Mouse (Mus musculus) forebrain, postnatal 0 days (tissue): Measurements from ENCODE around the gene Fam24b. TPM values are rescaled to one million over a fixed set of nuclear protein-coding genes. Genes with fewer than 3 reads are reported as not detected.

ENCODE experiments used
- ATAC-seq: fragments of 200-750 bp; cut with Nextera tagmentation; 2 replicates; pipeline ENCODE4 v1.8.0; 2017; ENCODE audit warnings: mild to moderate bottlenecking, moderate library complexity
- DNase-seq: peaks from one replicate; pipeline ENCODE4 v3.0.0-alpha.2; 2015
- H3K27ac ChIP-seq: fragments of 300-500 bp; sonication (generic); 2 replicates; pipeline ENCODE4 v1.5.1; 2014; ENCODE audit warnings: low read depth, mild to moderate bottlenecking, antibody characterized with exemption, low read length, moderate library complexity, mixed read lengths
- H3K27me3 ChIP-seq: fragments of 300-500 bp; sonication (generic); 2 replicates; pipeline ENCODE4 v1.6.1; 2014; ENCODE audit warnings: mild to moderate bottlenecking, low read length, mixed read lengths; ENCODE audit not compliant: insufficient read depth
- H3K36me3 ChIP-seq: fragments of 300-500 bp; sonication (generic); 2 replicates; pipeline ENCODE4 v1.6.1; 2014; ENCODE audit warnings: mild to moderate bottlenecking, moderate library complexity; ENCODE audit not compliant: insufficient read depth
- H3K4me1 ChIP-seq: fragments of 300-500 bp; sonication (generic); 2 replicates; pipeline ENCODE4 v1.6.1; 2014; ENCODE audit warnings: antibody characterized with exemption; ENCODE audit not compliant: insufficient read depth
- H3K4me2 ChIP-seq: fragments of 300-500 bp; sonication (generic); 2 replicates; pipeline ENCODE4 v1.6.1; 2014; ENCODE audit warnings: low read depth, mild to moderate bottlenecking, moderate library complexity
- H3K4me3 ChIP-seq: fragments of 300-500 bp; sonication (generic); 2 replicates; pipeline ENCODE4 v1.5.1; 2014; ENCODE audit warnings: low read depth, low read length, mixed read lengths
- H3K9ac ChIP-seq: fragments of 300-500 bp; sonication (generic); 2 replicates; pipeline ENCODE4 v1.6.1; 2014; ENCODE audit warnings: mild to moderate bottlenecking
- H3K9me3 ChIP-seq: fragments of 300-500 bp; sonication (generic); 2 replicates; pipeline ENCODE4 v1.6.1; 2016; ENCODE audit warnings: low read length
- CTCF ChIP-seq: sonication (generic); IDR thresholded peaks from 2 replicates; pipeline ENCODE4 v1.5.1; 2016; ENCODE audit warnings: antibody characterized with exemption, control low read depth, low read depth
- WGBS: fragments of 180-500 bp; shearing (Covaris S2); extraction: QIAGEN DNeasy Blood & Tissue Kit; methylation state at CpG from one replicate; pipeline ENCODE4 v1.1.7; 2014; 5-methylcytosine and 5-hydroxymethylcytosine counted together
- polyA plus RNA-seq: library from polyadenylated mRNA; unstranded; fragments of >200 nt; fragmentation: Nextera tagmentation; extraction: Ambion mirVana; gene quantifications from 2 replicates; pipeline ENCODE4 v1.2.1, GENCODE M21; 2015
- total RNA-seq: library from RNA; depleted of rRNA; stranded (reverse); fragments of >200 nt; gene quantifications from 2 replicates; pipeline ENCODE4 v1.2.3, GENCODE M21; 2014; rRNA removed

The Fam24b gene
- not detected in 2 replicates for total RNA-seq
- polyA plus RNA-seq = not detected in 2 replicates

- Histone ChIP-seq H3K4me3 (no peak within 1 kb of the TSS), H3K27ac (no peak within 1 kb of the TSS), H3K9me3 (no peaks in the 10 kb centered on the region), H3K4me1 (no peaks in the 10 kb centered on the region), H3K9ac (no peak within 1 kb of the TSS), H3K27me3 (no peaks in the 10 kb centered on the region), H3K4me2 (no peak within 1 kb of the TSS), H3K36me3 (no peaks in the 10 kb centered on the region)
- no peak for TF ChIP-seq CTCF
- DNase-seq (no peak), ATAC-seq (no peak)
- WGBS = 93% methylated on average over 5 of the region's 5 CpGs
Measured at GRCm38 (mm10) chr7:131329416-131329815, at the start of gene Fam24b. Gene Fam24b, minus strand, starts transcription at chr7:131329516.

DNA sequence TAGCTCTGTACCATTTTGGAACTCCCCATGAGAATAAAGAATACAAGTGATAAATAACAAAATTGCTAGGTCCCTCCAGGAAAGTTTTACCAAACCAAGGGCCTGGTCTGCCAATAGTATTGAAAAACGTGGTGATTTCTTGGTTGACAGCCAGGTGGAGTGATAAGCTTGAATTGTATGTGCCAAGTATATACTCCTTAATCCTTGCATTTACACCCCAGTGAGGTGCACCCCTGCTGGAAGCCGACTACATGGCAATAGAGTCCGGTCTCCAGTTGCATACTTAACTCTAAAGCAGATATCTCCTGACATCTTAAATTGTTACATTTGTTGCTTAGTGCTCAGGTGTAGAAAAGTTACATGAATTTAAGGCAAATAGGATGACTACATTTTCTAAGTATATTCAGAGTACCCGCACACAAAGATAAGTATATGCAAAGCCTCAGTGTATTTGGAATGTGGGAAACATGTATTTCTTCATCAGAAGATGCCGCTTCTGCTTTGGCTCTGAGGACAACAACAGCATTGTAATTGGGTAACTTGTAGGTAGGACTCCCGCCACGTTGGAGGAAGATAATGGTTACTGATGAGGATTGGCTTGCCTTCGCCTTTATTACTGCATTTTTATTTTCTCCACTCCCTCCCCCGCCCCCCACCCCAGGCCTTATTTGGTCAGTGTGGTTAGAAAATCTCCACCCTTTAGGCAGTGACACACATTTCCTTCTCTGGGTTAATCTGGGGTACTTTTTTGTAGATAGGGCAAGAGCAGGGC, 42.8 kb upstream of the Fam24b start:
- Histone ChIP-seq H3K4me1 (peaks cover 7% of the 10 kb centered on the region; the same call in 1 of the 2 replicates), H3K9me3 (no peaks in the 10 kb centered on the region), H3K4me3 (peak overlapping the region; percentile 76), H3K36me3 (0 out of 2 replicates have a peak, but pooled peaks cover 2% of the 10 kb centered on the region), H3K27me3 (no peaks in the 10 kb centered on the region), H3K9ac (peak overlapping the region; percentile 90; the same call in 1 of the 2 replicates), H3K27ac (no peak overlapping the region), H3K4me2 (peak overlapping the region; percentile 79)
- peak; percentile 36; the same call in 1 of the 2 replicates for TF ChIP-seq CTCF
- peak; percentile 21 for DNase-seq
- ATAC-seq = no peak
- WGBS = 72% methylated on average over 9 of the region's 9 CpGs

- Histone ChIP-seq H3K4me1 (peaks cover 7% of the 10 kb centered on the region; the same call in 1 of the 2 replicates), H3K36me3 (0 out of 2 replicates have a peak, but pooled peaks cover 2% of the 10 kb centered on the region), H3K9me3 (no peaks in the 10 kb centered on the region), H3K27me3 (no peaks in the 10 kb centered on the region), H3K9ac (peak overlapping the region; percentile 90), H3K27ac (peak overlapping the region; percentile 81), H3K4me3 (peak overlapping the region; percentile 76), H3K4me2 (peak overlapping the region; percentile 79)
- ATAC-seq (no peak), DNase-seq (peak; percentile 3)
- 8% methylated on average over 9 of the region's 9 CpGs for WGBS
- TF ChIP-seq CTCF = no peak
Measured at GRCm38 (mm10) chr7:131371470-131371860, 42.1 kb upstream of the Fam24b start.

DNA sequence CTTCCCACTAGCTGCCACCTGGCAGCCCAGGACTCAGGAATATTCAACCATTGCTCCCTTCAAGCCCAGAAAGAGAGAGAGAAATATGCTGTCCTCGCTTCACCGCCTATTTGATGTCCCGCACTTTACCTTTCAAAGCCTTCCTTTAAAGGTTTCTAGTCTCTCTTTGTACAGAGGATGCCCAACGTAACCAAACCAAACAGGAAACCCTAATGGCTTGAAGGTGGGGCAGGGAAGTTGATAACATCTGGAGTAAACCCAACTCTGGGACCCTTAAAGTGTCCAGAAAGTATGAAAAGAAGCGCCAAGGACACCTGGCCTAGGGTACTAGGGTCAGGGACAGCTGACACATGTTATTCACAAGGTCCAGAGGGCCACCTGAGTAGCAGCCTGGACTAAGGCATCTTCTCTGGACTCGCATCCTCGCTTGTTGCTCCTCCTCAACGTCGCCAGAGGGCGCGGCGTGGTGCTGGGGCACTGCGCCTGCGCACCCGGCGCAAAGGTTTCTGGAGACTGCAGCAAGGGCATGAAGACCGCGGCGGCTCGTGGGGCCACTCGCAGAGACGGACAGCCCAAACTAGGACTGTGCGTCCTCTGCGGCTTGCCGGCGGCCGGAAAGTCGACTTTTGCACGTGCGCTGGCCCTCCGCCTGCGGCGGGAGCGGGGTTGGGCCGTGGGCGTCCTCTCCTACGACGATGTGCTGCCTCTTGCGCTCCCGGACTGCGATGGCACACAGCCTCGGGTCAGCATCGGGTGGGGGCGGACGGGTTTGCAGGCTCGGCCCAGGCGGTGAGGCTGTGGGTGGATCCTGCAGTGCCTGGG, 41.5 kb upstream of the Fam24b start, which contains the start of gene Pstk:
Gene Pstk, plus strand, starts transcription at position 494 of the 822 bp plus-strand sequence.
- no peaks in the 10 kb centered on the region for H3K27me3 ChIP-seq
- ATAC-seq (peak; percentile 94), DNase-seq (peak; percentile 94)
- TF ChIP-seq CTCF = peak; percentile 92
- H3K9ac ChIP-seq = peak within 1 kb of the TSS; percentile 90
- H3K36me3 ChIP-seq = 0 out of 2 replicates have a peak, but pooled peaks cover 2% of the 10 kb centered on the region
- peak within 1 kb of the TSS; percentile 76 for H3K4me3 ChIP-seq
- no peaks in the 10 kb centered on the region for H3K9me3 ChIP-seq
- H3K4me2 ChIP-seq = peak within 1 kb of the TSS; percentile 79
- 8% methylated on average over 47 of the region's 47 CpGs for WGBS
- peak within 1 kb of the TSS; percentile 81 for H3K27ac ChIP-seq
- peaks cover 7% of the 10 kb centered on the region; the same call in 1 of the 2 replicates for H3K4me1 ChIP-seq

DNA sequence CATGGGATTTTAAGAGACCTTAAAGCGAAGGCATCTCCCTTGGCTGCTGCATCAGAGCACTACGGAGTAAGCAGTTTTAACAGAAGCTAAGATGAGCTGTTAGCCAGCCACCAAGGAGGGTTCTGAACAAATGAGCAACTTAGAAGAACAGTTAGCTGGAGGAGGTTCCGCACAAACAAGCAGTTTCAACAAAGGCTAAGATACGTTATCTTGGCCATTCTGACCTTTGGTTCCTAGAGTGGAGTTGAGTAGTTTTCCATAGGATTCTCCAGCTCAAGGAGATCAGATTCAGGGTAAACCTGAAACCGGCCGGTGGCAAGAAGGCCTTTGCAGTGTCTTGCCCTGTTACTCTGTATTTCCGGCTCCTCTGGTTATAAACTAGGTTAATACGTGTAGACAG, 34.8 kb upstream of the Fam24b start:
- no peaks in the 10 kb centered on the region for H3K36me3 ChIP-seq
- H3K4me3 ChIP-seq = no peak overlapping the region
- ATAC-seq (no peak), DNase-seq (no peak)
- WGBS = 94% methylated on average over 8 of the region's 8 CpGs
- no peak overlapping the region for H3K27ac ChIP-seq
- H3K4me1 ChIP-seq = peaks cover 3% of the 10 kb centered on the region; the same call in 1 of the 2 replicates
- no peaks in the 10 kb centered on the region for H3K27me3 ChIP-seq
- no peak overlapping the region for H3K9ac ChIP-seq
- H3K9me3 ChIP-seq = no peaks in the 10 kb centered on the region
- no peak for TF ChIP-seq CTCF
- H3K4me2 ChIP-seq = no peak overlapping the region

DNA sequence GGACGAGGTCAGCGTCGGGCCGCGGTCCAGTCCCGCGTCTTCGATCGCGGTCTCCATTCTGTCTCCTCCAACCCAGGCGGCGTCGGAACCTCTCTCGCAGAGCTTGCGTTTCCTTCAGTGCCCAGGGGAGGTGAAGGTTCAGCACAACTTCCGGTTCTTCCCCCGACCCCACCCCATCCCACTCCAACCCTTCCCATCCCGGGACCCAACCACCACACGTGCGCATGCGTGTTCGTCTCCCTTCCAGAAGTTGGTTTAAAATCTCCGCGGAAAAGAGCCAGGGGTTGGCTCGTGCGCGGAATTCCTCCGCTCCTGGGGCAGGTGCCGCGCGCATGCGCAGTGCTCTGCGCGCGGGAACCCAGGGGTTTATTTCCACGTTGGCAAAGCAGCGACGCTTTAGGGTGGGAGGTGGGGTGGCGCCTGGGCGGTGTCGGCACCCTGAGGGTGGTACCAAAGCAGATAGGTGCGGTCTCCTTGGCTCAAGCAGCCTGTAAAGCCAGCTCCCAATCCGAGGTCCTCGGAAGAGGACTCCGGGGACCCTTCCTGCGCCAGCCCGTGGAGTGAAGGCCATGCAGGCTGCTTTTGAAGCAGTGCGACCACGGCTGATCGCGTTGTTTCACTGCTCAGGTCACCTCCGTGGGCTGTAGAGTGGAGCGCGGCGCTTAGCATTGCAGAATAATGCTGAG, 33.4 kb upstream of the Fam24b start, which contains the start of gene 2310057M21Rik:
Gene 2310057M21Rik, minus strand, starts transcription at position 145 of the 686 bp plus-strand sequence.
- DNase-seq = peak; percentile 99
- TF ChIP-seq CTCF = 0 out of 2 replicates have a peak, but pooled peaks have one; percentile 13
- Histone ChIP-seq H3K4me1 (peaks cover 3% of the 10 kb centered on the region; the same call in 1 of the 2 replicates), H3K4me2 (peak within 1 kb of the TSS; percentile 90), H3K27ac (peak within 1 kb of the TSS; percentile 81), H3K4me3 (peak within 1 kb of the TSS; percentile 90), H3K36me3 (peaks cover 10% of the 10 kb centered on the region), H3K27me3 (no peaks in the 10 kb centered on the region), H3K9me3 (no peaks in the 10 kb centered on the region), H3K9ac (peak within 1 kb of the TSS; percentile 88)
- ATAC-seq = peak; percentile 99
- WGBS = 3% methylated on average over 55 of the region's 55 CpGs
